Mouse (Mus musculus) intestine, embryonic 14.5 days (tissue): ENCODE results near the gene Fbn1. TPM values are rescaled to one million over a fixed set of nuclear protein-coding genes. Genes with fewer than 3 reads are reported as not detected.

Experiments used
- ATAC-seq: fragments of 200-750 bp; cut with Nextera tagmentation; replicated peaks from 2 replicates; pipeline ENCODE4 v1.8.0; 2017; ENCODE audit warnings: low read depth, moderate number of reproducible peaks, moderate TSS enrichment, moderate library complexity; ENCODE audit not compliant: low FRiP score, low TSS enrichment
- DNase-seq: peaks from one replicate; pipeline ENCODE4 v3.0.0-alpha.2; 2018; ENCODE audit warnings: low spot score
- H3K27ac ChIP-seq: fragments of 300-500 bp; sonication (generic); 2 replicates; pipeline ENCODE4 v1.5.1; 2014; ENCODE audit warnings: low read depth, mild to moderate bottlenecking, control low read depth
- H3K27me3 ChIP-seq: fragments of 300-500 bp; sonication (generic); replicated peaks from 2 replicates; pipeline ENCODE4 v1.6.1; 2014; ENCODE audit warnings: low read length, control low read depth; ENCODE audit not compliant: control insufficient read depth, insufficient read depth
- H3K36me3 ChIP-seq: fragments of 300-500 bp; sonication (generic); 2 replicates; pipeline ENCODE4 v1.6.1; 2014; ENCODE audit warnings: low read length, control low read depth; ENCODE audit not compliant: control insufficient read depth, insufficient read depth
- H3K4me1 ChIP-seq: fragments of 300-500 bp; sonication (generic); replicated peaks from 2 replicates; pipeline ENCODE4 v1.6.1; 2014; ENCODE audit warnings: low read length, control low read depth, mixed read lengths; ENCODE audit not compliant: control insufficient read depth, insufficient read depth
- H3K4me2 ChIP-seq: fragments of 300-500 bp; sonication (generic); 2 replicates; pipeline ENCODE4 v1.6.1; 2014; ENCODE audit warnings: low read length
- H3K4me3 ChIP-seq: fragments of 300-500 bp; sonication (generic); 2 replicates; pipeline ENCODE4 v1.5.1; 2014; ENCODE audit warnings: low read depth, low read length, control low read depth, mixed read lengths
- H3K9ac ChIP-seq: fragments of 300-500 bp; sonication (generic); 2 replicates; pipeline ENCODE4 v1.6.1; 2014; ENCODE audit warnings: mild to moderate bottlenecking, low read length
- H3K9me3 ChIP-seq: fragments of 300-500 bp; sonication (generic); 2 replicates; pipeline ENCODE4 v1.6.1; 2016; ENCODE audit warnings: low read length, control low read depth; ENCODE audit not compliant: control insufficient read depth
- WGBS: fragments of 180-500 bp; shearing (Covaris S2); extraction: QIAGEN DNeasy Blood & Tissue Kit; methylation state at CpG from one replicate; pipeline ENCODE4 v1.1.7; 2014; 5-methylcytosine and 5-hydroxymethylcytosine counted together
- polyA plus RNA-seq: library from polyadenylated mRNA; unstranded; fragments of >200 nt; fragmentation: Nextera tagmentation; extraction: Ambion mirVana; gene quantifications from 2 replicates; pipeline ENCODE4 v1.2.1, GENCODE M21; 2014

The Fbn1 gene
- polyA plus RNA-seq, 1 experiment from 2014 or later, result 45.1 TPM

DNA sequence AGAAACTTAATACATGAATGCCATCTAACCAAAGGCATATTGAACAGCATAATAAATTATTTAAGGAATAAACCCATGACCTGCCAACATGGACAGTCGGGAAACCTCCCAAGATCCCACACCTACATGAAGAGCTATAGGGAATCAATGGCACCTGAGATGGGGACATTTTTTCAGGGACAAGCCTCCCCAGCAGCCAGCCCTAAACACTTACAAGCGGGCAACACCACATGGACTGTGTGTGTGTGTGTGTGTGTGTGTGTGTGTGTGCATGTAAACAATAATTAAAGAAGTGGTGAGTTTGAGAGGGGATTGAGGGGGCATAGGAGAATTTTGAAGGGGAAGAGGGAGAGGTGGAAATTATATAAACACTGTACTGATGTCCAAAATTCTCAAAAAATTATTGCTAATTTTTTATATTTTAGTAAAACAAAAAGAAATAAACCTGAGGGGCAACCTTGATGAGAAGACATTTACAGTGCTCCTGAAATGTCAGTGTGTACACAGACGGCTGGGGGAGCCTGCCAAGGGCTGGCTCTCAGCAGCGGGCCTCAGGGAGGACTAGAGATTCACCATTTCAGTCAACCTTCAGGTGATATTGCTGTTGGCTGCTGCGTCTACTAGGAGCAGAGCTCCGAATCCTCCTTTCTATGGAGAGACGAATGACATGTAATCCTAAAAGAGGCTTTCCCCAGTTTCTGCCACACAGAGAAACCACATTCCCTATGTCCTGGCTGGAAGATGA, 121.4 kb downstream of the Fbn1 start:
- Histone ChIP-seq H3K4me3 (no peak overlapping the region), H3K36me3 (peaks cover 58% of the 10 kb centered on the region), H3K9me3 (no peaks in the 10 kb centered on the region), H3K4me2 (no peak overlapping the region), H3K27me3 (no peaks in the 10 kb centered on the region), H3K9ac (no peak overlapping the region), H3K27ac (no peak overlapping the region), H3K4me1 (no peaks in the 10 kb centered on the region)
- WGBS, result 78% methylated on average over 7 of the region's 7 CpGs
- no peak for DNase-seq
- ATAC-seq, result no peak

DNA sequence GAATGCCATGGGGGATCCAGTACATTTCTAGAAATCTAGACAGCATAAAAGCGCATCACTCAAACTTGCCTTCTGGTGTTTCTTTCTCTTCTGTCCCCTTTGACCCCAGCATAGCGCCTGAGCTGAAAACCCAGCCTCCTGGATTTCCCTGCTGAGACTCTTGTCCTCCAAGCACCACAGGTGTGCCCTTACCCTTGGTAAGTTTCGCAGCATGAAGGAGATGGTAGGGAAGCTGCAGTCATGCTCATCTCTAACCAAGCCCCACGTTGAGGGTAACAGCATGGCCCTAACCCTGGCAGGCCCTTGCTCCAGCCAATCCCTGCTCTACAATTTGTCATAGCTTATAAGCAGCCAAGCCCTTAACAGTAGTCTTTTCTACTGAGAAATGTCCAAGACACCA, 122.9 kb downstream of the Fbn1 start:
- ATAC-seq (no peak), DNase-seq (no peak)
- Histone ChIP-seq H3K4me1 (no peaks in the 10 kb centered on the region), H3K9me3 (no peaks in the 10 kb centered on the region), H3K27me3 (no peaks in the 10 kb centered on the region), H3K9ac (no peak overlapping the region), H3K4me3 (no peak overlapping the region), H3K4me2 (no peak overlapping the region), H3K27ac (no peak overlapping the region), H3K36me3 (peaks cover 59% of the 10 kb centered on the region)
- WGBS, result 69% methylated on average over 4 of the region's 4 CpGs

- 73% methylated on average over 6 of the region's 6 CpGs for whole genome bisulfite sequencing
- DNase-seq (no peak), ATAC-seq (no peak)
- H3K9me3 ChIP-seq, result no peaks in the 10 kb centered on the region
- no peak overlapping the region for H3K4me3 ChIP-seq
- H3K36me3 ChIP-seq, result peaks cover 59% of the 10 kb centered on the region
- H3K27me3 ChIP-seq, result no peaks in the 10 kb centered on the region
- H3K27ac ChIP-seq, result no peak overlapping the region
- no peak overlapping the region for H3K4me2 ChIP-seq
- H3K4me1 ChIP-seq, result no peaks in the 10 kb centered on the region
- H3K9ac ChIP-seq, result no peak overlapping the region
These were observed 123.4 kb downstream of the Fbn1 start for GRCm38 (mm10) chr2:125384415-125384814.

DNA sequence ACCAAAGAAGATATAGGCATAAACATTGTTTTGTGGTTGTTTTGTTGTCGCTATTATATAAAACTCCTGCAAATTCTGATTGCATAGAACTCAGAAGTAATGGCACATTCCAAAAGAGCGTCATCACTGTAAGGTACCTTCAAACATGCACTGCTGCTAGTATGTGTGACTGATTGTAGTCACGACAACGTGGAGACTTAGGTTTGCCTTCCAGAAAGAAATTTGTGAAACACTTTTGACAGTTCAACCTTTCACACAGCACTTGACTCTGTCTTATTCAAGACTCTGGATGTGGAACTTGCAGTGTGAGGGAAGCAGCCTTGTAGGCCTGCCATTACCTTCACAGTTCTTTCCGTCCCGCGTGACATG, 124.5 kb downstream of the Fbn1 start:
- no peak overlapping the region for H3K4me2 ChIP-seq
- DNase-seq, result no peak
- no peaks in the 10 kb centered on the region for H3K27me3 ChIP-seq
- no peak overlapping the region for H3K4me3 ChIP-seq
- no peaks in the 10 kb centered on the region for H3K9me3 ChIP-seq
- H3K27ac ChIP-seq, result no peak overlapping the region
- H3K4me1 ChIP-seq, result no peaks in the 10 kb centered on the region
- 88% methylated on average over 7 of the region's 7 CpGs for WGBS
- peaks cover 56% of the 10 kb centered on the region for H3K36me3 ChIP-seq
- no peak overlapping the region for H3K9ac ChIP-seq
- no peak for ATAC-seq

- H3K36me3 ChIP-seq, result peaks cover 55% of the 10 kb centered on the region
- H3K27ac ChIP-seq, result no peak overlapping the region
- DNase-seq (no peak), ATAC-seq (no peak)
- WGBS, result 78% methylated on average over 7 of the region's 7 CpGs
- H3K27me3 ChIP-seq, result no peaks in the 10 kb centered on the region
- no peak overlapping the region for H3K4me2 ChIP-seq
- H3K9ac ChIP-seq, result no peak overlapping the region
- no peak overlapping the region for H3K4me3 ChIP-seq
- no peaks in the 10 kb centered on the region for H3K4me1 ChIP-seq
- H3K9me3 ChIP-seq, result no peaks in the 10 kb centered on the region
These were observed 125.0 kb downstream of the Fbn1 start for GRCm38 (mm10) chr2:125382613-125383272.

GRCm38 (mm10) chr2:125380086-125380485, 127.7 kb downstream of the Fbn1 start:
- Histone ChIP-seq H3K27ac (no peak overlapping the region), H3K4me1 (no peaks in the 10 kb centered on the region), H3K4me3 (no peak overlapping the region), H3K36me3 (peaks cover 52% of the 10 kb centered on the region), H3K9ac (no peak overlapping the region), H3K9me3 (no peaks in the 10 kb centered on the region), H3K4me2 (no peak overlapping the region), H3K27me3 (no peaks in the 10 kb centered on the region)
- ATAC-seq (no peak), DNase-seq (no peak)
- 54% methylated on average over 2 of the region's 2 CpGs for WGBS

- Histone ChIP-seq H3K9me3 (no peaks in the 10 kb centered on the region), H3K9ac (no peak overlapping the region), H3K27ac (no peak overlapping the region), H3K4me3 (no peak overlapping the region), H3K4me2 (no peak overlapping the region), H3K27me3 (no peaks in the 10 kb centered on the region), H3K4me1 (no peaks in the 10 kb centered on the region), H3K36me3 (peaks cover 57% of the 10 kb centered on the region)
- WGBS, result 87% methylated on average over 2 of the region's 2 CpGs
- DNase-seq, result no peak
- ATAC-seq, result no peak
These were observed 128.6 kb downstream of the Fbn1 start for GRCm38 (mm10) chr2:125379206-125379605.

GRCm38 (mm10) chr2:125375926-125376325, 131.9 kb downstream of the Fbn1 start:
- Histone ChIP-seq H3K4me1 (no peaks in the 10 kb centered on the region), H3K4me2 (no peak overlapping the region), H3K4me3 (no peak overlapping the region), H3K9me3 (no peaks in the 10 kb centered on the region), H3K27me3 (no peaks in the 10 kb centered on the region), H3K27ac (no peak overlapping the region), H3K9ac (no peak overlapping the region), H3K36me3 (peaks cover 50% of the 10 kb centered on the region)
- DNase-seq, result no peak
- no peak for ATAC-seq
- WGBS, result 73% methylated on average over 5 of the region's 5 CpGs

- H3K27ac ChIP-seq, result no peak overlapping the region
- no peaks in the 10 kb centered on the region for H3K27me3 ChIP-seq
- no peak overlapping the region for H3K9ac ChIP-seq
- H3K36me3 ChIP-seq, result peaks cover 56% of the 10 kb centered on the region
- ATAC-seq, result no peak
- 78% methylated on average over 10 of the region's 10 CpGs for WGBS
- H3K9me3 ChIP-seq, result no peaks in the 10 kb centered on the region
- H3K4me3 ChIP-seq, result no peak overlapping the region
- H3K4me2 ChIP-seq, result no peak overlapping the region
- no peak for DNase-seq
- H3K4me1 ChIP-seq, result no peaks in the 10 kb centered on the region
These were observed 132.5 kb downstream of the Fbn1 start for GRCm38 (mm10) chr2:125375301-125375700.
